In the genomic region with DNA sequence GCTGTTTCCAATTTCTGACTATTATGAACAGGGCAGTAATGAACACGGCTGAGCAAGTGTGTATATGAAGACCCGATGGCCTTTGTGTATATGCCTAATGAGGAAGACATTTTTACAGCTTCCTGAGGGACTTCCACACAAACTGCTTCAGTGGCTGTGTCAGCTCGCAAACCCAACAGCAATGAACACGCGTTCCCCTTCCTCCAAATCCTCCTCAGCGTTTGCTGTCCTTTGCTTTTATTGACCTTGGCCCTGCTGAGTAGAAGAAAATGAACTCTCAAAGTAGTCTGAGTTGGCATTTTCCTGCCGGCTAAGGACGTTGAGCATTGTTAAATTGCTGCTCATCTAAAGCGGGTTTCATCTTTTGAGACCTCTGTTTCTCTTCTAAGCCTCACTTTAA, we compare ENCODE assay signal across 32 mouse cellular contexts.
"Had no signal": no experiment of that assay in that cellular context is flagged by ENCODE, and none has a peak within 500 bp of the region (broad histone marks: within the 10 kb centered on the region; RNA-seq: fewer than 3 reads in every experiment).

No protein-coding gene starts in this region.

- H3K27me3 ChIP-seq: limb, embryonic 12.5 days; limb, embryonic 13.5 days; limb, embryonic 15.5 days; liver, embryonic 12.5 days; liver, embryonic 13.5 days; liver, embryonic 15.5 days; midbrain, embryonic 12.5 days; midbrain, embryonic 13.5 days; midbrain, embryonic 15.5 days; neural tube, embryonic 12.5 days had no signal

- H3K4me2 ChIP-seq: limb, embryonic 12.5 days; limb, embryonic 13.5 days; limb, embryonic 15.5 days; liver, embryonic 11.5 days; liver, embryonic 12.5 days; liver, embryonic 13.5 days; liver, embryonic 15.5 days; lung, embryonic 14.5 days; lung, embryonic 15.5 days; midbrain, embryonic 11.5 days; midbrain, embryonic 12.5 days; midbrain, embryonic 13.5 days; midbrain, embryonic 15.5 days; neural tube, embryonic 12.5 days had no signal

- ATAC-seq: liver, embryonic 12.5 days; liver, postnatal 0 days; lung, postnatal 0 days; midbrain, embryonic 13.5 days; midbrain, embryonic 15.5 days; midbrain, embryonic 16.5 days had no signal

- DNase-seq: left cerebral cortex, postnatal 4 days; liver; liver, embryonic 13.5 days; liver, postnatal 0 days; lung, adult 18-20 months; lung, adult 2 months; lung, embryonic 14.5 days; lung, postnatal 10 days; lung, postnatal 14 days; lung, postnatal 36 days; lung, postnatal 4 days; midbrain, embryonic 14.5 days had no signal

- H3K9me3 ChIP-seq: limb, embryonic 10.5 days; limb, embryonic 12.5 days; limb, embryonic 13.5 days; limb, embryonic 15.5 days; liver, embryonic 12.5 days; liver, embryonic 13.5 days; liver, embryonic 15.5 days; lung, embryonic 15.5 days; megakaryocyte, embryonic 14.5 days; midbrain, embryonic 10.5 days; midbrain, embryonic 12.5 days; midbrain, embryonic 13.5 days; midbrain, embryonic 15.5 days; neural tube, embryonic 12.5 days had no signal

- H3K9ac ChIP-seq: limb, embryonic 12.5 days; limb, embryonic 13.5 days; limb, embryonic 15.5 days; liver, embryonic 12.5 days; liver, embryonic 13.5 days; liver, embryonic 14.5 days; liver, embryonic 15.5 days; liver, postnatal 0 days; lung, embryonic 14.5 days; lung, embryonic 15.5 days; midbrain, embryonic 12.5 days; midbrain, embryonic 13.5 days; midbrain, embryonic 15.5 days; neural tube, embryonic 12.5 days had no signal

- H3K4me1 ChIP-seq: limb, embryonic 10.5 days; limb, embryonic 12.5 days; limb, embryonic 13.5 days; limb, embryonic 15.5 days; liver, embryonic 12.5 days; liver, embryonic 13.5 days; liver, embryonic 15.5 days; lung, embryonic 15.5 days; midbrain, embryonic 10.5 days; midbrain, embryonic 12.5 days; midbrain, embryonic 13.5 days; midbrain, embryonic 15.5 days; neural tube, embryonic 12.5 days had no signal

- H3K27ac ChIP-seq: limb, embryonic 10.5 days; limb, embryonic 12.5 days; limb, embryonic 13.5 days; limb, embryonic 15.5 days; liver, embryonic 12.5 days; liver, embryonic 13.5 days; liver, embryonic 14.5 days; liver, embryonic 15.5 days; lung, embryonic 15.5 days; macrophage; midbrain, embryonic 10.5 days; midbrain, embryonic 12.5 days; midbrain, embryonic 13.5 days; midbrain, embryonic 15.5 days; neural tube, embryonic 12.5 days had no signal

- H3K4me3 ChIP-seq: limb, embryonic 10.5 days; limb, embryonic 12.5 days; limb, embryonic 13.5 days; limb, embryonic 15.5 days; liver, embryonic 12.5 days; liver, embryonic 13.5 days; liver, embryonic 15.5 days; lung, embryonic 15.5 days; megakaryocyte, embryonic 14.5 days; midbrain, embryonic 10.5 days; midbrain, embryonic 12.5 days; midbrain, embryonic 13.5 days; midbrain, embryonic 15.5 days; myocyte; neural tube, embryonic 12.5 days had no signal

- H3K36me3 ChIP-seq: limb, embryonic 10.5 days; limb, embryonic 12.5 days; limb, embryonic 13.5 days; limb, embryonic 15.5 days; liver, embryonic 12.5 days; liver, embryonic 13.5 days; liver, embryonic 15.5 days; lung, embryonic 15.5 days; midbrain, embryonic 10.5 days; midbrain, embryonic 12.5 days; midbrain, embryonic 13.5 days; midbrain, embryonic 15.5 days; neural tube, embryonic 12.5 days had no signal
